Mouse (Mus musculus) CD4-positive helper T cell, adult 2 months (primary cell): ENCODE measurements around the gene Gstm2.

ENCODE experiments used
- DNase-seq: peaks from one replicate; pipeline ENCODE4 v3.0.0-alpha.2; 2012; ENCODE audit warnings: low read depth, missing footprints, low spot score

The Gstm2 gene

DNA sequence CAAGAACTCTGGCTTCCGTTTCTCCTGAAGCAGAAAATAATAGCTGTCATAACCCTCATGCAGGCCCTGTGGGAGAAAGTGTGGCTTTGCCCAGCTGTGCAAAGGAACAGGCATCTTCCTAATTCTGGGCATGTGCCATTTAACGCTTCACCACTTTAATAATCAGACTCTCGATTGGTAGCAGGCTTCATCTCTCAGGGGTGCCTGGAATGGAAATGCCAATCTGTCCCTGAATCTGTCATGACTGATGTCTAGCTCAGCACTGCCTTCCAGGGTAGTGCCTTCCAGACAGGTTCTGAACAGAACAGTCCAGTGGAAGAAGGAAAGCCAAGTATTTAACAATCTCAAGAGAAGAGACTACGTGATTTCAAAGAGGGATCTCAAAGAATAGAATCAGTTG is 45.0 kb downstream of the Gstm2 start:
- no peak for DNase-seq

DNA sequence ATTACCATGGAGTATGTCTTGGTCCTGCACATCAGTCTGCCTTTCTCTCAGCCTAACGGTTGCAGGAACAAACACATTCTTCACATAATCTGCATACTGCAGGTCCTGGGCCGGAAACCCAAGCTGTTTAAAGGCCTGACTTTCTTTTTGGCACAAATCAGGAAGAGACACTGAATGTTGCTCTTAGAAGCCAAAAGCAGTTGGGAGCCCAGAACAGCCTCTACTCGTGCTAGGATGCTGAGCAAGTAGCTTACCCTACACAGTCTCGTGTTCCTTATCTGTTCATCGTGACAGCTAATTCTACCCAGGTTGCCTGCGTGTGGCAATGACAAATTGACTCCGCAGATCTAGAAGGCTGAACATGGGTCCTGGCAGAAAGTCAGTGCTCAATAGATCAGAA is 45.7 kb downstream of the Gstm2 start:
- no peak for DNase-seq

DNA sequence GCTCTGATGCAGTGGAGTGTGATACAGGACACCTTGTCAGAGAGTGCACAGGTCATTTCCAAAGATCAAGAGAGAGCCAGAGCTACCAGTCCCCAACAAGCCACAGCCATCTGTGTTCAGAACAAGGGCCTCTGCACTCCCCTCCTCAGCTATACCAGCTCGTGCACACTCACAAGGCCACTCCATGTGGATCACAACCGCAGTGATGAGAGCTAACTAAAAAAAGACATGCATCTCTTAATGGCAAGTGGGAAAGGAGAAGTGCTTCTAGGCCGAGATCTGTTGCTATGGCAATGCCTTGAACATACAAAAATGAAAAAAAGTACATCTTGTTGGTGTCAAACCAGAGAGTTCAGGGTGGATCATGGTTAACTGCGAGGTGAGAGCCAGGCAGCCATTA is 46.4 kb downstream of the Gstm2 start:
- no peak for DNase-seq

- peak; percentile 14 for DNase-seq
These were observed 46.9 kb downstream of the Gstm2 start for GRCm38 (mm10) chr3:107939403-107939802.

DNA sequence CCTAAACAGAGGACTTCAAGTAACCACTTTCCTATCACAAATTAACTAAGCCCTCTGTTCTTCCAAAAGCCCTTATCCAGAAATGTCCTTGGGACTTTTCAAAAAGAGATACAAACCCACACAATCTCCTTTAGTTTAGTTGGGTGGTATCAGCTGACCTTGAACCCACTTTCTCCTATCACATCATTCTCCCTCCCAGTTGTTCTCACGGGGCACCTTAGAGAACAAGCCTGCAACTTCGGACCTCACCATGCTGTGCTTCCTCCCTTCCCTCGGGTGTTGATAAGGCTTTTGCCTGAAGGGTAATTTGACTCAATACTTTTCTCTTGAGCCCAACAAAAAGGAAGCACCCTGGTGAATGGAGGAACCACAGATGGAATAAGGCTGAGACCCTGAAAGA is 50.4 kb downstream of the Gstm2 start:
- DNase-seq: no peak

GRCm38 (mm10) chr3:107935268-107935667 is 51.0 kb downstream of the Gstm2 start:
- no peak for DNase-seq

- DNase-seq: no peak
These were observed 54.1 kb downstream of the Gstm2 start for GRCm38 (mm10) chr3:107932128-107932527.
